Mouse (Mus musculus): Measurements from ENCODE around the gene Nisch. TPM values are rescaled to one million over a fixed set of nuclear protein-coding genes. Genes with fewer than 3 reads are reported as not detected.

Gene Nisch
- polyA plus RNA-seq, 1 experiment from 2014 or later: 296 TPM

DNA sequence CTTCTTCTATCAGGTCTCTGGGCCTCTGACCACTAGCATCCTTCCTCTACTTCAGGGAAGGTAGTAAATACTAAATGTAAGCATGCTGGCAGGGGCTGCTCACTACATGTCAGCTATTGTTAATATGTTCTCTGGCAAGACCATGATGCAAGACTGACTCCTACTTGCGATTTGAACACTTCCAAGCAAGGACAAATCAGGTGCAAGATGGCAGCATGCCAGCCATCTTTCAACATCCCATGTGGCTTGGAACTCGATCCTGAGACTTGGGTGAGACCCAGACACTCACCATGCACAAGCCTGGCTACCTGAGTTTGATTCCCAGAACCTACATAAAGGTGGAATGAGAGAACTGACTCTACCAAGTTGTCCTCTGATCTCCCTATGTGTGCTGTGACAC lies 24.8 kb downstream of the Nisch start:
- ATAC-seq (ENCODE audit: low read depth): no peak
- Histone ChIP-seq H3K4me1 (ENCODE audit: control insufficient read depth, insufficient read depth, low read length) (no peaks in the 10 kb centered on the region), H3K9me3 (ENCODE audit: control insufficient read depth, low read length) (no peaks in the 10 kb centered on the region), H3K4me3 (ENCODE audit: low read depth, low read length) (no peak overlapping the region), H3K27me3 (replicated peaks; ENCODE audit: control insufficient read depth, insufficient read depth, low read length) (no peaks in the 10 kb centered on the region), H3K9ac (ENCODE audit: low read depth, low read length) (no peak overlapping the region), H3K4me2 (ENCODE audit: low read depth, low read length) (no peak overlapping the region), H3K36me3 (ENCODE audit: control insufficient read depth, insufficient read depth, low read length) (peaks cover 93% of the 10 kb centered on the region), H3K27ac (replicated peaks; ENCODE audit: low read depth, low read length) (no peak overlapping the region)
- no peak for DNase-seq (ENCODE audit: low spot score)
- WGBS: 62% methylated on average over 2 of the region's 2 CpGs

DNA sequence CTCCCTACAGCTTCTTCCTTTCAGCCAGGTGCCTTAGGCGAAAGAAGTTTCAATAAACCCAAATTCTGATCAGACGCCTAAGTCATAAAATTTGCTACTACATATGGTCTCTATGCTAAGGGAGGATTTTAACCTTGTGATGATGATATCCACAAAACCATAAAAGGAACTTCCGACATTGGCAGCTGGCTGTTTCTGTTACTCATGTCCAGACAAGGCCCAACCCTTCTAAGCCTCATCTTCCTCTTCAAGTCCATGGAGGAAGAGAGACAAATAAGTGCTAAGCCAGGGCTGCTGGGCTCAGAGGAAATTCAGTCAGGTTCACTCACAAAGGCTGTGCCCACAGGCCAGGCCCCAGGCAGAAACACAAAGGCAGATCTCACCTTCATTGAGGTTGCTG lies 27.4 kb downstream of the Nisch start:
- no peak overlapping the region for H3K27ac ChIP-seq (replicated peaks; ENCODE audit: low read depth, low read length)

GRCm38 (mm10) chr14:31188771-31189181 lies 28.0 kb downstream of the Nisch start:
- ATAC-seq (ENCODE audit: low read depth) (no peak), DNase-seq (ENCODE audit: low spot score) (no peak)
- Histone ChIP-seq H3K4me2 (ENCODE audit: low read depth, low read length) (no peak overlapping the region), H3K4me1 (ENCODE audit: control insufficient read depth, insufficient read depth, low read length) (no peaks in the 10 kb centered on the region), H3K9ac (ENCODE audit: low read depth, low read length) (no peak overlapping the region), H3K9me3 (ENCODE audit: control insufficient read depth, low read length) (no peaks in the 10 kb centered on the region), H3K4me3 (ENCODE audit: low read depth, low read length) (no peak overlapping the region), H3K27ac (replicated peaks; ENCODE audit: low read depth, low read length) (no peak overlapping the region), H3K27me3 (replicated peaks; ENCODE audit: control insufficient read depth, insufficient read depth, low read length) (no peaks in the 10 kb centered on the region), H3K36me3 (ENCODE audit: control insufficient read depth, insufficient read depth, low read length) (peaks cover 100% of the 10 kb centered on the region)
- WGBS: 87% methylated on average over 6 of the region's 6 CpGs

More for the DNA sequence above, 27.4 kb downstream of the Nisch start:
- H3K27me3 ChIP-seq (replicated peaks; ENCODE audit: control insufficient read depth, insufficient read depth, low read length): no peaks in the 10 kb centered on the region
- 95% methylated on average over 3 of the region's 3 CpGs for WGBS
- DNase-seq (ENCODE audit: low spot score) (no peak), ATAC-seq (ENCODE audit: low read depth) (no peak)
- no peaks in the 10 kb centered on the region for H3K9me3 ChIP-seq (ENCODE audit: control insufficient read depth, low read length)
- no peaks in the 10 kb centered on the region for H3K4me1 ChIP-seq (ENCODE audit: control insufficient read depth, insufficient read depth, low read length)
- H3K4me3 ChIP-seq (ENCODE audit: low read depth, low read length): no peak overlapping the region
- H3K4me2 ChIP-seq (ENCODE audit: low read depth, low read length): no peak overlapping the region
- H3K9ac ChIP-seq (ENCODE audit: low read depth, low read length): no peak overlapping the region
- H3K36me3 ChIP-seq (ENCODE audit: control insufficient read depth, insufficient read depth, low read length): peaks cover 97% of the 10 kb centered on the region

GRCm38 (mm10) chr14:31186656-31187055 lies 30.1 kb downstream of the Nisch start:
- Histone ChIP-seq H3K36me3 (ENCODE audit: control insufficient read depth, insufficient read depth, low read length) (peaks cover 100% of the 10 kb centered on the region), H3K4me1 (ENCODE audit: control insufficient read depth, insufficient read depth, low read length) (no peaks in the 10 kb centered on the region), H3K4me3 (ENCODE audit: low read depth, low read length) (no peak overlapping the region), H3K9ac (ENCODE audit: low read depth, low read length) (no peak overlapping the region), H3K27me3 (replicated peaks; ENCODE audit: control insufficient read depth, insufficient read depth, low read length) (no peaks in the 10 kb centered on the region), H3K27ac (replicated peaks; ENCODE audit: low read depth, low read length) (no peak overlapping the region), H3K9me3 (ENCODE audit: control insufficient read depth, low read length) (no peaks in the 10 kb centered on the region), H3K4me2 (ENCODE audit: low read depth, low read length) (no peak overlapping the region)
- 90% methylated on average over 4 of the region's 4 CpGs for WGBS
- no peak for DNase-seq (ENCODE audit: low spot score)
- ATAC-seq (ENCODE audit: low read depth): no peak

GRCm38 (mm10) chr14:31184195-31184594 lies 32.6 kb downstream of the Nisch start:
- Histone ChIP-seq H3K9me3 (ENCODE audit: control insufficient read depth, low read length) (no peaks in the 10 kb centered on the region), H3K36me3 (ENCODE audit: control insufficient read depth, insufficient read depth, low read length) (peaks cover 100% of the 10 kb centered on the region), H3K27ac (replicated peaks; ENCODE audit: low read depth, low read length) (no peak overlapping the region), H3K4me1 (ENCODE audit: control insufficient read depth, insufficient read depth, low read length) (no peaks in the 10 kb centered on the region), H3K9ac (ENCODE audit: low read depth, low read length) (no peak overlapping the region), H3K27me3 (replicated peaks; ENCODE audit: control insufficient read depth, insufficient read depth, low read length) (no peaks in the 10 kb centered on the region), H3K4me2 (ENCODE audit: low read depth, low read length) (no peak overlapping the region), H3K4me3 (ENCODE audit: low read depth, low read length) (no peak overlapping the region)
- WGBS: 92% methylated on average over 12 of the region's 12 CpGs
- DNase-seq (ENCODE audit: low spot score) (no peak), ATAC-seq (ENCODE audit: low read depth) (no peak)

DNA sequence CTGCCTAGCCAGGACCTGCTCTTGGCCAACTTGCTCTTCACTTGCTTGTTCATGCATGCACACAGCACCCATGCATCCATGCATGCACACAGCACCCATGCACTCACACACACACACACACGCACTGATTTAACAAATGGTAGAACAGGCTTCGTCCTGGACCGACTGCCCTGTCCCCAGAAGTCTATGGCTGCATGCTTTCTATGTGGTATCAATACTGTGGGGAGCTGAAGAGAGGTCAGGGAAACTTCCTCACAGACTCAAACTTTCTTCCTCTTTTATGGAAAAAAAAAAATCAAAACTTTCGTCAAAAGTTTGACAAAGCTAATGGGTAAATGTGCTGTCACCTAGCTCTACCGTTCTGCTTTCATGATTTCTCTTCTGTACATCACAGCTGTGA lies 33.2 kb downstream of the Nisch start:
- Histone ChIP-seq H3K4me3 (ENCODE audit: low read depth, low read length) (no peak overlapping the region), H3K9ac (ENCODE audit: low read depth, low read length) (no peak overlapping the region), H3K4me2 (ENCODE audit: low read depth, low read length) (no peak overlapping the region), H3K27me3 (replicated peaks; ENCODE audit: control insufficient read depth, insufficient read depth, low read length) (no peaks in the 10 kb centered on the region), H3K36me3 (ENCODE audit: control insufficient read depth, insufficient read depth, low read length) (peaks cover 100% of the 10 kb centered on the region), H3K9me3 (ENCODE audit: control insufficient read depth, low read length) (no peaks in the 10 kb centered on the region), H3K27ac (replicated peaks; ENCODE audit: low read depth, low read length) (no peak overlapping the region; the same call in 1 of the 2 replicates), H3K4me1 (ENCODE audit: control insufficient read depth, insufficient read depth, low read length) (no peaks in the 10 kb centered on the region)
- 89% methylated on average over 5 of the region's 5 CpGs for WGBS
- no peak for ATAC-seq (ENCODE audit: low read depth)
- DNase-seq (ENCODE audit: low spot score): no peak

GRCm38 (mm10) chr14:31182786-31183290 lies 33.9 kb downstream of the Nisch start:
- Histone ChIP-seq H3K27ac (replicated peaks; ENCODE audit: low read depth, low read length) (no peak overlapping the region), H3K36me3 (ENCODE audit: control insufficient read depth, insufficient read depth, low read length) (peaks cover 98% of the 10 kb centered on the region), H3K27me3 (replicated peaks; ENCODE audit: control insufficient read depth, insufficient read depth, low read length) (no peaks in the 10 kb centered on the region), H3K9me3 (ENCODE audit: control insufficient read depth, low read length) (no peaks in the 10 kb centered on the region), H3K4me3 (ENCODE audit: low read depth, low read length) (no peak overlapping the region), H3K4me1 (ENCODE audit: control insufficient read depth, insufficient read depth, low read length) (no peaks in the 10 kb centered on the region), H3K9ac (ENCODE audit: low read depth, low read length) (no peak overlapping the region), H3K4me2 (ENCODE audit: low read depth, low read length) (no peak overlapping the region)
- ATAC-seq (ENCODE audit: low read depth) (no peak), DNase-seq (ENCODE audit: low spot score) (no peak)
- WGBS: 64% methylated on average over 2 of the region's 2 CpGs

DNA sequence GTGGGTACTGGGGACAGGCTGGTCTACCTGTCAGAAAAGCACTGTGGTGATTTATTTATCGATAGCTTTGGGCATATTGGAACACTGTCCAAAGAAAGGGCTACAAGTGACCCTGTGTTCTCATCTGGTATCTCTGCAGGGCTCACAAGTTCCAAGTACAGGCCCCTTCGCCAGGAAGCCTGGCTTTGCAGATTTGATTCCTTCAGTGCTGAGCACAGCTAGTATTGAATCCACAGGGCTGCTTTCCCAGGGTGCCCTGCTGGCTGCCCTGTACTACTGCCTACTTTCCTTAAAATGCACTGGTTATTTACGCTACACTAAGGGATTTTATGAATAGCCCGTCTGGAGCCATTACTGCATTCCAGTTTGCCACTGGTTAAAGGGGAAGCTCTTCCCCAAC lies 35.2 kb downstream of the Nisch start:
- Histone ChIP-seq H3K9me3 (ENCODE audit: control insufficient read depth, low read length) (no peaks in the 10 kb centered on the region), H3K4me3 (ENCODE audit: low read depth, low read length) (no peak overlapping the region), H3K36me3 (ENCODE audit: control insufficient read depth, insufficient read depth, low read length) (peaks cover 98% of the 10 kb centered on the region), H3K27ac (replicated peaks; ENCODE audit: low read depth, low read length) (no peak overlapping the region), H3K9ac (ENCODE audit: low read depth, low read length) (no peak overlapping the region), H3K27me3 (replicated peaks; ENCODE audit: control insufficient read depth, insufficient read depth, low read length) (no peaks in the 10 kb centered on the region), H3K4me2 (ENCODE audit: low read depth, low read length) (no peak overlapping the region), H3K4me1 (ENCODE audit: control insufficient read depth, insufficient read depth, low read length) (no peaks in the 10 kb centered on the region)
- DNase-seq (ENCODE audit: low spot score): no peak
- ATAC-seq (ENCODE audit: low read depth): no peak
- WGBS: 81% methylated on average over 4 of the region's 4 CpGs

DNA sequence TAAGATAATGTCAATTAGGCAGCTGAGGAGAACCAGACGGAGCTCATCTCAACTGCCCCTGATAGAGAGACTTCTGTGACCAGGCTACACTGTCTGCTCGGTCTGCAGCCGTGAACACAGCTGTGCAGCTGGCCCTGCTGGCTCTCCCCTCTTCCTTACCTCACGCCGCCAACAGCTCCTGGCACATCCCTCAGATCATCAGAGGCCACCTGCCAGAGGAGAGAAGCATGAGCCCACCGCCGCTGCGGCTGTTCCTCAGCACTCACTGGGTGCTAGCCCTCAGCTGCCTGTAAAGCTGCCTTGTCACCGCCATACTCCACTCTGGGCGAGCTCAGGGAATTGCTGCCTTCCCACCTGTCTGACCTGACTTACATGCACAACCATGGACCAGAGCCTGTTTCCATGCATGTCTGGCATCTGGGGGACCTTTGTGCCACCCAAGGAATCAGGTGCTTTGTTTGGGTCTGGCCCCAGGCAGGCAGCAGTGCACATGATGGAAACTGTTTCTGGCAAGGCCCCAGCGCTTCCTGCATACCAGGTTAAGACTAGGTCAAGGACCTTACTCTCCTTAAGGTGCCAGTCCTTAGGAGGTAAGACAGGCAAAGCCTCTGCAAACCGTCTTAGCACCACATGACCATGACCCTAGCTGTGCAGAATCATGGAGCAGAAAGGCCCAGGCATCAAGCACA lies 36.9 kb downstream of the Nisch start:
- H3K9ac ChIP-seq (ENCODE audit: low read depth, low read length): no peak overlapping the region
- H3K4me2 ChIP-seq (ENCODE audit: low read depth, low read length): no peak overlapping the region
- H3K27me3 ChIP-seq (replicated peaks; ENCODE audit: control insufficient read depth, insufficient read depth, low read length): no peaks in the 10 kb centered on the region
- H3K27ac ChIP-seq (replicated peaks; ENCODE audit: low read depth, low read length): no peak overlapping the region
- 87% methylated on average over 10 of the region's 12 CpGs for WGBS
- ATAC-seq (ENCODE audit: low read depth) (no peak), DNase-seq (ENCODE audit: low spot score) (no peak)
- H3K4me1 ChIP-seq (ENCODE audit: control insufficient read depth, insufficient read depth, low read length): no peaks in the 10 kb centered on the region
- H3K36me3 ChIP-seq (ENCODE audit: control insufficient read depth, insufficient read depth, low read length): peaks cover 98% of the 10 kb centered on the region
- H3K4me3 ChIP-seq (ENCODE audit: low read depth, low read length): no peak overlapping the region
- no peaks in the 10 kb centered on the region for H3K9me3 ChIP-seq (ENCODE audit: control insufficient read depth, low read length)

All from embryonic facial prominence, embryonic 14.5 days (tissue).